Comparison of ENCODE assay signal across 9 mouse cellular contexts in genomic region chr11:56105632-56106031, GRCm38 (mm10).
DNase-seq lines count a peak whose midpoint lies in the region; ATAC-seq and TF ChIP-seq lines count a peak whose summit lies in the region.
"Had no signal": no experiment of that assay in that cellular context is flagged by ENCODE, and none has a peak within 500 bp of the region (broad histone marks: within the 10 kb centered on the region; RNA-seq: fewer than 3 reads in every experiment).

No protein-coding gene starts in this region.

- TF ChIP-seq EP300 in ES-Bruce4 (IDR thresholded peaks at IDR 0.05; ENCODE audit: insufficient read depth, low read depth, low read length) = no peak

- H3K27ac ChIP-seq in heart, embryonic 12.5 days (ENCODE audit: poor library complexity, severe bottlenecking) = no peak overlapping the region
- no peak overlapping the region for H3K27ac ChIP-seq in ES-Bruce4 (ENCODE audit: insufficient read depth, low read length)
- no peak overlapping the region for H3K27ac ChIP-seq in midbrain, postnatal 0 days (ENCODE audit: low read depth, low read length)
- H3K27ac ChIP-seq: liver, embryonic 13.5 days had no signal

- H3K4me2 ChIP-seq in heart, embryonic 12.5 days = no peak overlapping the region
- H3K4me2 ChIP-seq in midbrain, postnatal 0 days (ENCODE audit: low read depth, low read length, poor library complexity, severe bottlenecking) = no peak overlapping the region
- H3K4me2 ChIP-seq: liver, embryonic 13.5 days had no signal

- no peak overlapping the region for H3K4me3 ChIP-seq in heart, embryonic 12.5 days
- H3K4me3 ChIP-seq in ES-Bruce4 (ENCODE audit: low read depth, low read length) = no peak overlapping the region
- no peak overlapping the region for H3K4me3 ChIP-seq in midbrain, postnatal 0 days (ENCODE audit: low read depth, low read length)
- H3K4me3 ChIP-seq: liver, embryonic 13.5 days had no signal

- no peak for TF ChIP-seq POLR2A in ES-Bruce4 (IDR thresholded peaks at IDR 0.05; ENCODE audit: insufficient read depth, low read length)

- H3K9me3 ChIP-seq in heart, embryonic 12.5 days (replicated peaks) = no peaks in the 10 kb centered on the region
- H3K9me3 ChIP-seq in ES-Bruce4 (replicated peaks; ENCODE audit: control insufficient read depth, insufficient read depth, low read length, poor library complexity, severe bottlenecking) = no peaks in the 10 kb centered on the region
- H3K9me3 ChIP-seq in midbrain, postnatal 0 days (ENCODE audit: low read length) = no peaks in the 10 kb centered on the region
- H3K9me3 ChIP-seq: liver, embryonic 13.5 days had no signal

- peaks cover 5% of the 10 kb centered on the region; the same call in 1 of the 2 replicates for H3K4me1 ChIP-seq in heart, embryonic 12.5 days (replicated peaks)
- H3K4me1 ChIP-seq in ES-Bruce4 (ENCODE audit: control insufficient read depth, insufficient read depth, low read length) = no peaks in the 10 kb centered on the region
- H3K4me1 ChIP-seq in midbrain, postnatal 0 days (ENCODE audit: insufficient read depth, low read length) = no peaks in the 10 kb centered on the region
- H3K4me1 ChIP-seq: liver, embryonic 13.5 days had no signal

- peak; percentile 22 for TF ChIP-seq CTCF in ES-Bruce4 (IDR thresholded peaks at IDR 0.05; ENCODE audit: low read depth, low read length)
- peak; percentile 93 for TF ChIP-seq CTCF in midbrain, postnatal 0 days (IDR thresholded peaks at IDR 0.05)

- WGBS in heart, embryonic 12.5 days = 29% methylated on average over 4 of the region's 4 CpGs
- 25% methylated on average over 4 of the region's 4 CpGs for WGBS in midbrain, postnatal 0 days

- no peaks in the 10 kb centered on the region for H3K36me3 ChIP-seq in heart, embryonic 12.5 days
- no peaks in the 10 kb centered on the region for H3K36me3 ChIP-seq in ES-Bruce4 (ENCODE audit: control insufficient read depth, insufficient read depth, low read length, poor library complexity, severe bottlenecking)
- no peaks in the 10 kb centered on the region for H3K36me3 ChIP-seq in midbrain, postnatal 0 days (ENCODE audit: insufficient read depth, low read length)
- H3K36me3 ChIP-seq: liver, embryonic 13.5 days had no signal

- H3K27me3 ChIP-seq in heart, embryonic 12.5 days (replicated peaks) = peaks cover 7% of the 10 kb centered on the region; the same call in 1 of the 2 replicates
- H3K27me3 ChIP-seq in ES-Bruce4 (ENCODE audit: control insufficient read depth, insufficient read depth, low read length, poor library complexity, severe bottlenecking) = no peaks in the 10 kb centered on the region
- H3K27me3 ChIP-seq in midbrain, postnatal 0 days (ENCODE audit: insufficient read depth, low read length) = no peaks in the 10 kb centered on the region
- H3K27me3 ChIP-seq: liver, embryonic 13.5 days had no signal

- ATAC-seq in heart, embryonic 12.5 days (ENCODE audit: insufficient number of reproducible peaks, low FRiP score) = no peak
- ATAC-seq in frontal cortex, adult (ENCODE audit: low TSS enrichment) = peak; percentile 89
- ATAC-seq in midbrain, postnatal 0 days (ENCODE audit: low FRiP score) = no peak

- peak; percentile 26 for DNase-seq in heart, adult 8-10 months (ENCODE audit: low spot score)
- peak; percentile 79 for DNase-seq in brain, adult 2 months (ENCODE audit: low read depth, low spot score)
- peak; percentile 44 for DNase-seq in layer of hippocampus, adult 9-11 months
- peak; percentile 90 for DNase-seq in midbrain, postnatal 0 days (ENCODE audit: low spot score)
- DNase-seq in urinary bladder, adult 18-20 months (ENCODE audit: low spot score in 2 of 2) = no peak
- DNase-seq: liver, embryonic 13.5 days had no signal

- H3K9ac ChIP-seq in heart, embryonic 12.5 days = no peak overlapping the region
- no peak overlapping the region for H3K9ac ChIP-seq in ES-Bruce4 (ENCODE audit: low read depth, poor library complexity, severe bottlenecking)
- no peak overlapping the region for H3K9ac ChIP-seq in midbrain, postnatal 0 days (replicated peaks; ENCODE audit: low read length, poor library complexity, severe bottlenecking)
- H3K9ac ChIP-seq: liver, embryonic 13.5 days had no signal

Comparison
In these comparisons a context has a peak if more than half of its experiments do, and no peak if none do; other contexts are left out.
1. DNase-seq: peak in heart, adult 8-10 months (single experiment), brain, adult 2 months (single experiment), layer of hippocampus, adult 9-11 months (single experiment) and midbrain, postnatal 0 days (single experiment); none in urinary bladder, adult 18-20 months (0 of 2).